Mouse (Mus musculus): ENCODE data around the gene Sbds. TPM values are rescaled to one million over a fixed set of nuclear protein-coding genes. Genes with fewer than 3 reads are reported as not detected.
"Not testable (repeated sequence)": the region's sequence is repeated elsewhere in the genome, so short reads cannot be mapped to it uniquely, and the experiment has no call there.

The Sbds gene
- total RNA-seq, 2 experiments from 2014 or later: 83.8 to 90.3 TPM

DNA sequence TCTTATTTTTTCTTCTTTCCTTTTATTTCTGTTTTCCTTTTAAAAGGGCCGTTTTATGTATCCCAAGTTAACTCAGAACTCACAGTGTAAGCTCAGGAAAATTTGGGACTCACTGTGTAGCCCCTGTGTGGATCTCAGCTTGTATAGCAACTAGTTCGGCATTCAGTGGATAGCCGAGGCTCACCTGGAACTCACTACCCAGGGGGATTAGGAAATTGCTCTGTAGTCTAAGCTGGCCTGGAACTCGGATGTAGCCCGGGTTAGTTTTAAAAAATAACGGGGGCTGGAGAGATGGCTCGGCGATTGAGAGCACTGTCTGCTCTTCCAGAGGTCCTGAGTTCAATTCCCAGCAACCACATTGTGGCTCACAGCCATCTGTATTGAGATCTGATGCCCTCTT is 2.0 kb upstream of the Sbds start:
- no peak for DNase-seq (ENCODE audit: low spot score in 2 of 2)

DNA sequence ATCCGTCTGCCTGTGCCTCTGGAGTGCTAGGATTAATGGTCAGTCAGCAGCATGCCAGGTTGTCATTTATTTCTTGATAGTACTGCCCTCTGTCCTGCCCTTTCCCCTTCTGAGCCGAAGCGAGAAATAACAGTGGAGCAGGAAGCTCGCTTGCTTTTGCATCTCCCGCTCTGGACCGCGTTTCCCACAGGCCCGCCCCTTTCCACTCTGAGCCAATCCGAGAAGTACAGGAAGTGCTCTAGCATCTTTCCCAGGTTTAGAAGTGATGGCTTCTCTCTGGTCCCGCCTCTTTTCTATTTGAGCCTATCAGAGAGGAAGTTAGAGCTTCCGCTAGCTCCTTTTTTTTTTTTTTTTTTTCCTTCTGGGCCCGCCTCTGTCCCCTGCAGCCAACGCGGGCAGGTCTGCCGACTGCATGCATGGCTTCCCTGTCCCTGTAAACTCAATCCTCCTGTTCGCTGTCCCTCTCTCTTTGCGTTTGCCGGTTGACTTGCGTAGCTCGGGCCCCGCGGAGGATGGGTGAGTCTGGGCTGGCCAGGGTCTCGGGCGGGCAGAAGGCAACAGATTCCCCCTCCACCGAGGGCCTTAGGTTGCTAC is 1.4 kb upstream of the Sbds start:
- peak; percentile 90 to 92 for DNase-seq (ENCODE audit: low spot score in 2 of 2)

DNA sequence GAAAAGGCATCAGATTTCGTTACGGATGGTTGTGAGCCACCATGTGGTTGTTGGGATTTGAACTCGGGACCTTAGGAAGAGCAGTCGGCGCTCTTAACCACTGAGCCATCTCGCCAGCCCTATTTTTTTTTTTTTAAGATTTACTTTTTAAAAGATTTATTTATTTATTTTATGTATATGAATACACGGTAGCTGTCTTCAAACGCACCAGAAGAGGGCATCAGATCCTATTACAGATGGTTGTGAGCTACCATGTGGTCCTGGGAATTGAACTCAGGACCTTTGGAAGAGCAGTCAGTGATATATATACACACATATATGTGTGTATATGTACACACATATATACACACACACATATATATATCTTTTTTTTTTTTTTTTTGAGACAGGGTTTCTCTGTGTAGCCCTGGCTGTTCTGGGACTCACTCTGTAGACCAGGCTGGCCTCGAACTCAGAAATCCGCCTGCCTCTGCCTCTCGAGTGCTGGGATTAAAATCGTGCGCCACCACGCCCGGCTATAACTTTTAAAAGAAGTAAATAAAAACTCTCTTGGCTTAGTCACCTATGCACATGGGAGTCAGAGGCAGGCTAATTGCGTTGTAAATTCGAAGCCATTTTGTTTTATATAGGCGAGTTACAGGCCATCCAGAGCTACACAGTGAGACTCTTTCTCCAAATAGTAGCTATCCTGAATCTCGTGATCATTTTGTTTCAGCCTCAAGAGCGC is 632 bp upstream of the Sbds start:
- not testable (repeated sequence) for DNase-seq (ENCODE audit: low spot score in 2 of 2)

DNA sequence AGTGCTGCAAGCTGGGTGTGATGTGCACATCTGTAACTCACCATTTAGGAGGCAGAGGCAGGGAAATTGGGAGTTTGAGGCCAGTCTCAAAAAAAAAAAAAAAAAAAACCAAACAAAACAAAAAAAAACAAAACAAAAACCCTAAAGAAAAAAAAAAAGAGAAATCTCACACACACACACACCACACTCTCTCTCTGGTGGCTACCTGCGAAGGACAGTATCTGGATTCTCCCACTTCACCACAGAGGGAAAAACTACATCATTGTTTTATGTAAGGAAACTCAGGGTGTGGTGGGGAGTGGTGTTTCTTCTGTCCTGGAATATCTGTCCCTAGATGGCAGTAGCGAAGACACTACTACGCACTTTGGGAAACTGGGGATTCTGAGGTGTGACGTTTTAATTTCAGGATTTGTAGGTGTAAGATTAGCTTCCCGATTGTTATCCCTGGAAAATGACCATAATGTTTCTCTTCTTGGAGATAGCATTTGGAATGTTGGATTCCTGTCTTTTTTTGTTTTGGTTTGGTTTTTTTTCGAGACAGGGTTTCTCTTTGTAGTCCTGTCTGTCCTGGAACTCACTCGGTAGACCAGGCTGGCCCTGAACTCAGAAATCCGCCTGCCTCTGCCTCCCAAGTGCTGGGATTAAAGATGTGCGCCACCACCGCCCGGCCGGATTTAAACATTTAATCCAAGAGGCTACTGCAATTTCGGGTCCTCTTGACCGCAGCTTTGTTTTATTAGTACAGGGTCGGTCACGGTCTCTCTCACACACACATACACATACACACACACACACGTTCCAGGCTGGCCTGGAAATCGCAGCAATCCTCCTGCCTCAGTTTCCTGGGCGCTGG is 940 bp downstream of the Sbds start:
- DNase-seq (ENCODE audit: low spot score in 2 of 2): no peak

DNA sequence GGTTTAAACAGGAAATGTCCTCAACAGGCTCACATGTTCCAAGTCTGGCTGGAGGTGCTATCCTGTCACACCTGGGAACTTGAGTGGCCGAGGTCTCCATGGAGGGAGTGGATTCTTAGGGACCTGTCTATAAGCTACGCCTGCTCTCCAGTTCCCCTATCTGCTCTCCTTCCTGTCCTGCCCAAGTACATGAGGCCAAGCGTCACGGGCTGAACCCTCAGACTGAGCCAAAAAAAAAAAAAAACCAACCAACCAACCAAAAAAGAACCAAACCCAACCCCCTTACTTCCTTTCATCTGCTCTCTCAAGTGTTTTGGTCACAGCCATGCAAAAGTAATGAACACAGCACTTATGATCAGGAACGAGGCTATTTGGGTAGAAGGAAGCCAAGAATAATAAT is 7.5 kb downstream of the Sbds start:
- DNase-seq (ENCODE audit: low spot score in 2 of 2): no peak

DNA sequence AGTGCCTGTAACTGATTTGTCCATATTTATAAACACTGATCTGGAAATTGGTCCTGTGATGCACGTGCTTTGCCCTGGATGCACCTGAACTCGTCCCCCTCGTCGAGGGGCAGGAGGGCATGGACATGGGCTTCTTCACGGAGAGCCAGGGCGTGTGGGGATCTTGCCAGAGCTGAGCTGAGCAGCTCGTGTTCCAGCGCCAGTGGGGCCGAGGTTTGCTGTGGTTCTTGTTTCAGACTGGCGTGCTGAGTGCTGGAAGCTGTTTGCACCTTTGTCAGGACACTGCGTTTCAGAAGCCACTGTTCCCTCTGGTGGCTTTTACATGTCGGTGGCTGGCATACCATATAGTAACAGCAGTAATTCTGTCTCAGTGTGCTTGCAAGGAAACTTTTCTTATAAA is 13.9 kb downstream of the Sbds start:
- no peak for DNase-seq (ENCODE audit: low spot score in 2 of 2)

DNA sequence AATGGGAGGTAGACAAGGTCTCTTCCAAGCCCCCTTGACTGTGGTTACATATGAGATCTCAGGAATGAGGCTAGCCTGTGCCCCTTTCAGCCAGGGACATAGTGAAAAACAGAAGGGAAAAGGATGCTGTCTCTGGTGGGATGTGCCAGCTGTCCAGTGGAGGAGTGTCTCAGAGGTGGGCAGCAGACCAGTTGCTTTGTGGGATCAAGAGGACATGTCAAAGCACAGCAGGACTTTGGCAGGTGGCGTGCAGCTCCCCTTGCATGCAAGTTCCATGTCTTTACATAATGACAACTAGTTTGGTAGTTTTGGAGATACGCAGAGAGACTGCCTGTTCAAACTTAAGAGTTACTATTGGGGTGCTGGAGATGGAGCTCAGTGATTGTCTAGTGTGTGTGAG is 15.5 kb downstream of the Sbds start:
- DNase-seq (ENCODE audit: low spot score in 2 of 2): no peak

DNA sequence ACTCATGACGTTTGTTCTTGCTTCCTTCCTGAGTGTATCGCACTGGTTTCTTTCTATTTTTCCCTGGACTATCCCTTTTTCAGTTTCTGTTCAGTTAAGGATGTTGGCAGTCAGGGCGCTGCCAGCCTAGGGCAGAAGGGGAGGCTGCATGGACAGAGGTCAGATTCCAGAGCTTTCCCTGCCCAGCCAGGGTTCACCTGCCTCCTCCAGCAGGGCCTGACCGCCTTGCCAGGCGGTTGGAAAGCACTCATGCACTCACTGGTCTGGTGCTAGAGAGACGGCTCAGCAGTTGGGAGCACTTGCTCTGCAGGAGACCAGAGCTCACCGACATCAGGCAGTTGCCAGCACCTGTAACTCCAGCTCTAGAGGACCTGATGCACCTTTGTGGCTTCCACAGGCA is 16.1 kb downstream of the Sbds start:
- DNase-seq (ENCODE audit: low spot score in 2 of 2): no peak

DNA sequence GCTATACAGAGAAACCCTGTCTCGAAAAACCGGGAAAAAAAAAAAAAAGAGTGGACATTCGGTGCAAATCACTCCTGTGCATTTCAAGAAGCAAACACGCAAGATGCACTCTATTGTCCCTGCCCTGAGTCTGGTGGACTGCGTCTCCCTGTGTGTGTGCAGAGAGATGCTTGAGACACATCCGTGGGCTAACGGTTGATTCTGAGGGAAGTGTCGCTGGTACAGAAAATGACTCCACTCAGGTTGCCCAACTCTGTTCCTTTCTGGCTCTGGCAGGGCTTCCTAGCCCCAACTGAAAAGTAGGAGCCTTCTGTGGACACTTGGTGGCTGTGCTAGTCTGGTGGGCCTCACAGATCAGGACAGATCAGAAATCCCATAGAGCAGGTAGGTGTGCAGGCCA is 19.0 kb downstream of the Sbds start:
- no peak for DNase-seq (ENCODE audit: low spot score in 2 of 2)

DNA sequence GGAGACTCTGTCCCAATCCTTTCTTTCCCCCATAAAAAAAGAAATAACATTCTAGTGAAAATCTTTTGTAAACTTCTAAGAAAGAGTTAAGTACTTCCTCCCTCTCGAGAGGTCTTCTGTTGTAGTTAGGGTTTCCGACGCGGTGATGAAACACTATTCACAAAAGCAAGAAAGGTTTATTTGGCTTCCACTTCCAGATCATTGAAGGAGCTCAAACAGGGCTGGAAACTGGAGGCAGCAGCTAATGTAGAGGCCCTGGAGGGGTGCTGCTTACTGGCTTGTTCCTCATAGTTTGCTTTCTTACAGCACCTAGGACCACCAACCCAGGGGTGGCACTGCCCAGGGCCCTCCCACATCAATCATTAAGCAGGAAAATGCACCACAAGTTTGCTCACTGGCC is 27.2 kb downstream of the Sbds start:
- DNase-seq (ENCODE audit: low spot score in 2 of 2): no peak

DNA sequence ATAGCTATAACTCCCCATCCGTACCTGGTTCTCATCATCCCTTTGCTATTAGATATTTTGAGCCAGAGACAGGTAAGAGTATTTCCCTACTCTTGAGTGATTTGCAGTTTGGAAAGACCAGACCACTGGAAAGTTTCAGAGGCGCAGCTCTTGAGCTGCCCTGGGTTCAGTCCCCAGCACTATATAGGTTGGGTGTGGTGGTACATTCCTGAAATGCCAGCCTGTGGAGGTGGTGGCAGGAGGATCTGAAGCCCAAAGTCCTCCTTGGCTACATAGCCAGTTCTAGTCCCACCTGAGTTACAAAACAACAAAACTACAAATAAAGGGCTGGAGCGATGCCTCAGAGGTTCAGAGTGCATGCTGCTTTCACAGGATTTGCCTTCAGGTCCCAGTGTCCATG is 28.5 kb downstream of the Sbds start:
- DNase-seq (ENCODE audit: low spot score in 2 of 2): no peak

DNA sequence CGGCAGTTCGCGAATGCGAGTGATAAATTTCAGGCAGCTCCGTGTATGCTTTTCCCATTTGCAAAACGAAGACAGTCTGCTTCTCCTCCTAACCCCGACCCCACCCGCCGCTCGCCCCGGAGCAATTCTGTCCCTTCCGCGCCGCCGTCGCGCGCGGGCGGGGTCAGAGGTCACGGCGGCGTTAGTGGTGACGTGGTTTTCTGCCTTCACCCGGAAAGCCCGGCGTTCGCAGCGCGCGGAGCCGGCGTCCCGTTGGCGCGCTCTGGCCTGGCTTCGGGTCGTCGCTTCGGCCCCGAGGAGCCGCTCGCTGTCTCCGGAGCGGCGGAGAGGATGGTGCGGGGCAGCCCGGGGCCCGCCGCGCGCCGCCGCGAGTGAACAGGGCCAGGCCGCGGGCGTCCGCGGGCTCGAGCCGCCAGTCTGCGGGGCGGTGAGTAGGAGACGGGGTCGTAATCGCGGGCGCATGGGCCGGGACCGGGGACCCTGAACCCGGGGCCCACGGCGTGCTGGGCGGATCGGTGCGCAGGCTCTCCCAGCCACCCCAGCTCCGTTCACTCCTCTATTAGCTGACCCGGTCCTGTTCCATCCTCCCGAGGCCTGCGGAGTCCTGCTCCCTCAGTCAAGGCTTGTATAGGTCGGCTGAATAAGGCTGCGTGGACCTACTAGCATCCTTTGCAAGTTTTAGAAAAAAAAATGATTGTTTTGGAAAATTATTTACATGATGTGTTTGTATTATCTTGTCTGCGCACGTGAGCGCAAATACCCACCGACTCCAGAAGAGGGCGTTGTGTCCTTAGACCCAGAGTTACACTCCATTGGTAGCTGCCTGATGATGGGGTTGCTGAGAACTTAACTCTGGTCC is 33.0 kb downstream of the Sbds start:
- peak; percentile 94 to 96 for DNase-seq (ENCODE audit: low spot score in 2 of 2)

DNA sequence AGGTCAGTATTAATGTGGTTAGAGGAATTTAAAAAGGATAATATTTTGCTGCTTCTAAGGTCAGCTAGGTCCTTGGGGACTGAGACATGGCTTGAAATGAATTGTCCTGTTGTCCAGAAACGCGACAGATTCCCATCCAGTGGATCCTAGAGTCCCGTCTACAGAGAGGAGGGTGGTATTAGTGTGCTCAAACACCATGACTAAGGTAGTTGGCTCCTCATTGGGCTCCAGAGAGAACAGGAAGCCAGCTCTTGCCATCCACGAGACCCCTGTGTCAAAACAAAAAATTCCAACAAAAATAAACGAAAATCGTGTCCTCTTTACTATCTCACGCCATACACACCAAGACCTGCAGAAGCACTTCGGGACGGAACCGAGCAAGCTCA is 33.6 kb downstream of the Sbds start:
- DNase-seq (ENCODE audit: low spot score in 2 of 2): no peak

DNA sequence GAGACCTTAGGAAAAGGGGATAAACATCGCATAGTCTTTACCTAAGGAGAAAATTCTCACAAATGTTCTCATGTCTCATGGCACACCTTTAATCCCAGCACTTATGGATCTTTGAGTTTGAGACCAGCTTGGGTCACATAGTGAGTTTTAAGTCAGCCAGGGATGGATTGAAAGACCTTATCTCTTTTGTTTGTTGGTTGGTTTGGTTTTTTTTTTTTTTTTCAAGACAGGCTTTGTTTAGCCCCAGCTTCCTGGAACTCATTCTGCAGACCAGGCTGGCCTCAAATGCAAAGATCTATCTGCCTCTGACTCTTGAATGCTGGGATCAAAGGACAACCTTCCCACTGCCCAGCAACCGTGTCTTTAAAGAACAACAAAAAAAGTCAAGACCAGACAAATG is 34.0 kb downstream of the Sbds start:
- DNase-seq (ENCODE audit: low spot score in 2 of 2): no peak

DNA sequence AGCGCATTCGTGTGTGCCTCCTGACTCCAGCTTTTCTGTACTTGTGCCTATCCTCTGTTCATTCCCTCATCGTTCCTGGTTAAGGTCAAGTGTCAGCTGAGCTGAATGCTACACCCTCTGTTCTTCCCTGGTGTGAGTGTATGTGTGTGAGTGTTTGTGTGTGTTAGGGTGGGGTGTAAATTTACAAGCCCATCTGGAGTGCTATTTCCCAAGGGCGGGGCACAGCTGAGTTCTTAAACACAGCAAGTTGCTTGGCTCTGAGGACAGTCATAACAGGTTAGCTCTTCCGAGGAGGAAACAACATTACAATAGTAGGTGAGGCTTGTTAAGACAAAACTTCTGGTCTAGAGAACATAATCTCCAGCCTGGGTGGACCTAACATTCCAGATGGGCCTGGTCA is 37.0 kb downstream of the Sbds start:
- DNase-seq (ENCODE audit: low spot score in 2 of 2): no peak

DNA sequence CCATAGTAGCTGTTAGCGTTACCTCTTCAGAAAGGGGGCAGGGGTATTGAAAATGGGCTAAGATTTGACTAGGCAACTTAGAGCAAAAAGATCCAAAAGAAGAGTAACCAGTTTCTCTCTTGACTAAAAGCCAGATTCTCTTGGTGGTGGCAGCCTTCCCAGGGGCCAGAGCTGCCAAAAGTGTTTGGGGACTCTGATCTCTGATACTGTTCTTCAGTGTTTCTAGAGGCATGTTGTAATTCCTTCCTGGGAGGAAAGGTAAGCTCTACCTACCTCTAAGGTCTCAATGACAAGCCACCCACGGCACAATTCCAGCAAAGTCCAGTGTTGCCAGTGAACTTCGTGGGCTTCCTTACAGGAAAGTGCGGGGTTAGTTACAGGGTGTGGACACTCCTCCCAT is 37.9 kb downstream of the Sbds start:
- DNase-seq (ENCODE audit: low spot score in 2 of 2): no peak

DNA sequence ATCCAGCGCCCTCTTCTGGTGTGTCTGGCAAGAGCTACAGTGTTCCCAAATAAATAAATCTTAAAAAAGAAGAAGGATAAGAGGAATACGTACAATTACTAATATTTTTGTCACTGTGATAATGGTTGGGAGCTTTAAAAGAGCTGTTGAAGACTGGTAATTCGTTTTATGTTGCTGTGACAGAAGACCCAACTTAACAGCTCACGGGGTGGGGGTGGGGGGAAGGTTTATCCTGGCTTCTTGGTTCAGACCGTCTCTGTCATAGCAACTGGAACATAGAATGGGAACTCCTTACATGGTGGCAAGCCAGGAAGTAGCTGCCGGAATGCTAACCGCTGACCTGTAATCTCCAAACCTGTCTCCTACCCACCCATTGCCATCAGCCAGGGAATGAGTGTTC is 38.5 kb downstream of the Sbds start, which contains the start of gene Tmem248:
Gene Tmem248 (plus strand): TSS at position 301 of the 400 bp plus-strand sequence.
- no peak for DNase-seq (ENCODE audit: low spot score in 2 of 2)

DNA sequence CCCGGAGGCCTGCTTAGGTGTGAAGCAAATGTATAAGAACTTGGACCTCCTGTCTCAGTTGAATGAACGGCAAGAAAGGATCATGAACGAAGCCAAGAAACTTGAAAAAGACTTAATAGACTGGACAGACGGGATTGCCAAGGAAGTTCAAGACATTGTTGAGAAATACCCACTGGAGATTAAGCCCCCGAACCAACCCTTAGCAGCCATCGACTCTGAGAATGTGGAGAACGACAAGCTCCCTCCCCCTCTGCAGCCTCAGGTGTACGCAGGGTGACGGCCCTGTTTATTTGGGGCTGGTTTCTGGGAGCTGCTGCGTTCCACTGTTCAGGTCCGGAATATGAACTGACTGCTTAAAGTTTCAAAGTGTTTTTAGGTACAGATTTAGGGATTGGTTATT is 42.4 kb downstream of the Sbds start:
- DNase-seq (ENCODE audit: low spot score in 2 of 2): no peak

DNA sequence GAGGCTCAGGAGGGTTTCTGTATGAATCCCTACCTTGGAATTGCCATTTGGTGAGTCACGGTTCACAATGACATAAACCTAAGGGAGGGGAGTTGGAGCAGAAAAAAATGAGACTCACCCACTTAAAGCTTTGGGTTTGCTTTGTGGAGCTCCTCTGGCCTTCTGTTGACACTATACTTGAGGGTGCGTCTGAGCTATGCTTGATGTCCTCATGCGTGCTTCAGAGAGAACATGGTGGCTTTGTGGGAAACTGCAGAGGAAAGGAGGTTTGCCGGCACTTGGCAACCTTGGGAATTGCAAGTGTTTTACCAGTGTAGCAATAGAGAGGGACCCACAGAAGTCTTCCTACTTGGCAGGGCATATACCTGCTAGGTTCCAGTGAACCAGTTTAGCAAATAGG is 48.0 kb downstream of the Sbds start:
- no peak for DNase-seq (ENCODE audit: low spot score in 2 of 2)

DNA sequence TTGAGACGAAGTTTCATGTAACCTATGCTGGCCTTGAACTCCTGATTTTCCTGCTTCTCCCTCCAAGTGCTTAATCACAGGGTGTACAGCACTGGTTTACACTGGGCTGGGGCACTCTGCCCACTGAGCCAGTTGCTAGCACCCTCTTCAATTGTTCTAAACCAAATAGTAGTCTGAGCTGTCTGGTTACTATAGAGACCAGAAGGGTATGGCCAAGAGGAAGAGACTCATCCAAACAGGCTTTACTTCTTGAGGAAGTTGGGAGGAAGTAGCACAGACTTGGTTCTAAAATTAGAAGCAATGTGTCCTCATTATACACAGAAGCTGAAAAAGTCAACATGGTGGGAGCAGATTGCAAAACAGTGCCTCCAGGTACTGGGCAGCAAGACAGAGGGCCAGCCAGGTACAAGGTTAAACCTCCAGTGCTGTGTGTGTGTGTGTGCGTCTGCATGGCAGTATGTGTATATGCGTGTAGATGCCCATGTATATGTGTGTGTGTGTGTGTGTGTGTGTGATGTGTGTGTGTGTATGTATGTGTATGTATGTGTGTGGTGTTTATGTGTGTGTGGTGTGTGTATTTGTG is 49.8 kb downstream of the Sbds start:
- DNase-seq (ENCODE audit: low spot score in 2 of 2): no peak

DNA sequence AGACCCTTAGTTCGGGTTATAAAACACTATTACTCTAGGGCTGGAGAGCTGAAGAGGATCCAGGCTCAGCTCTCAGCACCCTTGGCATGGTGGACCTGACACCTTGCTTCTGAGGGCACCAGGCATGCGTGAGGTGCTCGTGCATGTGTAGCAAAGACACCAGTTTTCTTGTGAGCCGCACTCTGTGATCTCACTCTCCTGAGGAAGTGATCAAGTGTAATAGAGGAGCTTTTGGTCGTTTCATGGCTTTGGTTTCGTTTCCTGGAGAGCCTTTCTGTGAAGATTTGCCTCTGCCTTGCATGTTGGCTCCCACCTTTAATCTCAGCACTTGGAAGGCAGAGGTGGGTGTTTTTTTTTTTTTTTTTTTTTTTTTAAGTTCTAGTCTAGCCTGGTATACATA is 50.8 kb downstream of the Sbds start:
- DNase-seq (ENCODE audit: low spot score in 2 of 2): no peak
